Mouse (Mus musculus) forebrain, embryonic 11.5 days (tissue): ENCODE results near the gene Gm12695. TPM values are rescaled to one million over a fixed set of nuclear protein-coding genes. Genes with fewer than 3 reads are reported as not detected.

Experiments used
- ATAC-seq: fragments of 200-750 bp; cut with Nextera tagmentation; replicated peaks from 2 replicates; pipeline ENCODE4 v1.8.0; 2017; ENCODE audit warnings: moderate TSS enrichment; ENCODE audit not compliant: low FRiP score
- DNase-seq: peaks from one replicate; pipeline ENCODE4 v3.0.0-alpha.2; 2017; ENCODE audit warnings: low spot score
- H3K27ac ChIP-seq: fragments of 300-500 bp; sonication (generic); 2 replicates; pipeline ENCODE4 v1.5.1; 2014; ENCODE audit warnings: low read depth, low read length
- H3K27me3 ChIP-seq: fragments of 300-500 bp; sonication (generic); 2 replicates; pipeline ENCODE4 v1.6.1; 2014; ENCODE audit warnings: mild to moderate bottlenecking, low read length, mixed read lengths; ENCODE audit not compliant: control insufficient read depth, insufficient read depth
- H3K36me3 ChIP-seq: fragments of 300-500 bp; sonication (generic); 2 replicates; pipeline ENCODE4 v1.6.1; 2014; ENCODE audit warnings: mild to moderate bottlenecking, low read length, moderate library complexity, mixed read lengths; ENCODE audit not compliant: control insufficient read depth, insufficient read depth
- H3K4me1 ChIP-seq: fragments of 300-500 bp; sonication (generic); replicated peaks from 2 replicates; pipeline ENCODE4 v1.6.1; 2014; ENCODE audit warnings: low read length, mixed read lengths; ENCODE audit not compliant: control insufficient read depth, insufficient read depth
- H3K4me2 ChIP-seq: fragments of 300-500 bp; sonication (generic); 2 replicates; pipeline ENCODE4 v1.6.1; 2014; ENCODE audit warnings: low read depth, mild to moderate bottlenecking, low read length, moderate library complexity, mixed read lengths; ENCODE audit not compliant: severe bottlenecking
- H3K4me3 ChIP-seq: fragments of 300-500 bp; sonication (generic); 2 replicates; pipeline ENCODE4 v1.5.1; 2014; ENCODE audit warnings: low read depth, low read length
- H3K9ac ChIP-seq: fragments of 300-500 bp; sonication (generic); 2 replicates; pipeline ENCODE4 v1.6.1; 2014; ENCODE audit warnings: low read length
- H3K9me3 ChIP-seq: fragments of 300-500 bp; sonication (generic); 2 replicates; pipeline ENCODE4 v1.6.1; 2016; ENCODE audit warnings: low read length, mixed read lengths; ENCODE audit not compliant: control insufficient read depth
- WGBS: fragments of 180-500 bp; shearing (Covaris S2); extraction: QIAGEN DNeasy Blood & Tissue Kit; methylation state at CpG from one replicate; pipeline ENCODE4 v1.1.7; 2014; 5-methylcytosine and 5-hydroxymethylcytosine counted together
- polyA plus RNA-seq: library from polyadenylated mRNA; unstranded; fragments of >200 nt; fragmentation: Nextera tagmentation; extraction: Ambion mirVana; gene quantifications from 2 replicates; pipeline ENCODE4 v1.2.1, GENCODE M21; 2014

Gm12695 gene
- not detected in 2 replicates for polyA plus RNA-seq

DNA sequence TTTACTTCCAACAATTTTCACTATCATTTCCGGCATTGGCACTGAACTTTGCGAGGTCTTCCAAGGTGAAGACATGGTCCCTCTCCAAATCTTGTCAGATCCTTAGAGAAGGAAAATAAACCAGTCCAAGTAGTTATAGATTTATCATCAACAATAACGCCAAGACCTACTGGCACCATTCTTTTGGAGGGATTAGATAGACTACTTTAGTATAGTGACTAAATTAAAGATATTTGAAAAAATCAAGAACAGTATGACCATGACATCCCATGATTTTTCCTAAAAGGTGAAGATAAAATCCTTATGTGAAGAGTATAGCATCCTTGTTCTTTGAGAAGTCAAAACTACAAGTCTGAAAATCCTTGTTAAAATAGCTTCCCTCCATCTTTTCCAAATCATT is at the start of gene Gm12695:
Gene Gm12695, minus strand, starts transcription at position 101 of the 400 bp plus-strand sequence.
- Histone ChIP-seq H3K27ac (no peak within 1 kb of the TSS), H3K27me3 (no peaks in the 10 kb centered on the region), H3K9me3 (no peaks in the 10 kb centered on the region), H3K4me1 (no peaks in the 10 kb centered on the region), H3K4me3 (no peak within 1 kb of the TSS), H3K9ac (no peak within 1 kb of the TSS), H3K4me2 (no peak within 1 kb of the TSS), H3K36me3 (no peaks in the 10 kb centered on the region)
- no peak for DNase-seq
- no peak for ATAC-seq
- 91% methylated on average over 3 of the region's 3 CpGs for WGBS

DNA sequence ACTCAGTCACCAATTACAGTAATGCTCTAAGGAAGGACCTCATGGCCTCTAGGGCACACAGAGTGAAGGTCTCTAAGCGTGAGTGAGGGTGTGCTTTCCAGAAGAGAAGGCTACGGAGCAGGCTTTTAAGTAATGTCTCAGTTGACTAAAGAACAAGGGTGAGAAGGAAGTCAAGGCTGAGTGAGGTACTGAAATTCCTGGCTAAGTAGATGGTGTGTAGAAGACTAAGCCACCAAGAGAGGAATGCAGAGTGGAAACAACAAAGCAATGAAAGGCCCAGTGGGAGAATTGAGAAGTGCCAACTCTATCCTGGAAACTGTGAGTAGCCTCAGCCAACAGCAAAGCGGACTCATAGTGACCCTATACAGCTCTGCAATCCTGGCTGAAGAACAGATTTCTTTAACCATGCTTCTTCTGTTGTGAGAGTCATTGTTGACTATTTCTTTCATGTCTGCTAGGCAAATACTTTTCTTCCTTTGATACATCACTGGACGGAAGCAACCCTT is 40.6 kb upstream of the Gm12695 start:
- H3K4me1 ChIP-seq = no peaks in the 10 kb centered on the region
- no peak overlapping the region for H3K4me3 ChIP-seq
- 86% methylated on average over 4 of the region's 4 CpGs for whole genome bisulfite sequencing
- ATAC-seq (no peak), DNase-seq (no peak)
- no peaks in the 10 kb centered on the region for H3K27me3 ChIP-seq
- H3K9me3 ChIP-seq = no peaks in the 10 kb centered on the region
- no peak overlapping the region for H3K27ac ChIP-seq
- no peaks in the 10 kb centered on the region for H3K36me3 ChIP-seq
- H3K9ac ChIP-seq = no peak overlapping the region
- H3K4me2 ChIP-seq = no peak overlapping the region

DNA sequence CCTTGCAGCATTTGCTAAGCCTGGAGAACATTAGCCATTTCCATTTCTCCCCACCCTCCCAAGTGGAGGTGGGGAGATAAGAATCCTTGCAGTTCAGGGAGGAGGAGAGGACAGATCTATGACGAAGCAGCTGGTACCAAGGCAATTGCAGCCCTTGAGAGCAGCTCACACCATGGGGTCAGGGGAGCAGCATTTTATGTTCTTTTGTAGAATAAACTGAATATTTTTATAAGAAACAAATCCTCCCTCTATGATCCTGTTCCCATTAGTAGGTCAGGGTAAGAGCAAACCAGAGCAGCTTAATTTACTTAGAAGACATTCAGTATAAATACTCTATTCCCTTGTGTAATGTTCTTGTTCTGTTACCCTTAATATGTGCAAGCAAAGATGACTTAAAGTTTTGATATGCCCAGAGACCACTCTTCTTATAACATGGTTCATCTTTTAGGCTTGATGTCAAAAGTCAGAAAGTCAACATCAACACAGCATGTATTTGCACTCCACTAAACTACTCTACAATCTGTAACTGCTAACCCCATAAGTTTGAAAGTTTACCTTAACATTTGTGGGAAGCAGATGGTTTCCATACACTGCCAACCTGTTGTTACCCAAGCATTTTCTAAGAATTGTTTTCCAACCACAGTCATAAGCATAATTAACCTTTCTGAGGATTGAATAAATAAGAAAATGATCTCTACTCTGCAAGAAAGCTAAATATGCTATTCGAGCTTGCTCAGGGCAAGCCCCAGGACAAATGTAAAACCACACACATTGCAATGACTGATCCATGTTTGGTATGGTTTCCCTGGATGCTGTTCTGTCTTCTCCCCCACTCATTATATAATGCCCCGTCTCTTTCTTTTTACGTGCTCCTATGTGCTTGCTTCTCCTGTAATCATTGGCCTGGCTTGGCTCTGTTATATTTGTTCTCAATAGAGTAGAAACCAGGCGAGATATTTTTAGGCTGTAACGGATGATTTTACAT is 22.1 kb upstream of the Gm12695 start:
- Histone ChIP-seq H3K9ac (no peak overlapping the region), H3K27me3 (no peaks in the 10 kb centered on the region), H3K36me3 (no peaks in the 10 kb centered on the region), H3K4me2 (no peak overlapping the region), H3K9me3 (no peaks in the 10 kb centered on the region), H3K4me3 (no peak overlapping the region), H3K4me1 (no peaks in the 10 kb centered on the region), H3K27ac (no peak overlapping the region)
- 84% methylated on average over 6 of the region's 6 CpGs for WGBS
- DNase-seq (no peak), ATAC-seq (no peak)

DNA sequence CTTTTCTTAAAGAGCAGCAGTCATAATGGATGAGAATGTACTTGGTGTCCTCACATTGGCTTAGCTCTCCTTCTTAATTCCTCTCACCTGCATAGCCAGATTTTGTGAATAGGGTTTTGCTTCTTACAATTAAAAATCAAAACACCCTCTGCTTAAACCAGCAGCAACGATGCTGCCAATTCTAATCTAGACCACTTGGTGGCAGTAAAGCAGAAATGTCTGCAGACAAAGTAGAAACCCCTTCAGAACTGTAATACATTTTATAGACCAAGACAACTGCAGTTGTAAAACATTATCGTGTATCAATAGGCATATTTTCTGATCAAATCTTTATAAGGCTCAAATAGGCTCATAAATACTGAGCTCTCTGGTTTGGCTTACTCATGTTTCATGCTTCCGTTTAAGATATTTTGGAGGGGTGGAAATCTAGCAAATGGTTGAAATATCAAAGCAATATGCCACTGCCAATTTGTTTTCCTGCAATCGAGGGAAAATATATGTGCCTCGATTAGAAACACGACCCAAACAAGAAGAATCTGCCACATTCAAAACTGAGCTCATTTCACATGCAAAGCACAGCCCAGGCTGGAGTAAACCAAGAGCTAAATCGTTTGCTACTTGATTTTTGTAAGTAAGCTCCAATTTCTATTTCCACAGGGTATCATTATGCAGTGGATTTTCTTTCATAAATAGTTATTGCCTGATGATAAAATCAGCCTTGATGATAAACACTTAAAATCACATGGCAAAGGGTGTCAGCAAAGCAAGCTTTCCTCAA is 14.6 kb upstream of the Gm12695 start:
- WGBS = 55% methylated on average over 7 of the region's 7 CpGs
- H3K9ac ChIP-seq = no peak overlapping the region
- no peaks in the 10 kb centered on the region for H3K27me3 ChIP-seq
- H3K4me1 ChIP-seq = no peaks in the 10 kb centered on the region
- DNase-seq (no peak), ATAC-seq (no peak)
- no peak overlapping the region for H3K4me2 ChIP-seq
- no peak overlapping the region for H3K4me3 ChIP-seq
- no peaks in the 10 kb centered on the region for H3K9me3 ChIP-seq
- no peaks in the 10 kb centered on the region for H3K36me3 ChIP-seq
- no peak overlapping the region for H3K27ac ChIP-seq

DNA sequence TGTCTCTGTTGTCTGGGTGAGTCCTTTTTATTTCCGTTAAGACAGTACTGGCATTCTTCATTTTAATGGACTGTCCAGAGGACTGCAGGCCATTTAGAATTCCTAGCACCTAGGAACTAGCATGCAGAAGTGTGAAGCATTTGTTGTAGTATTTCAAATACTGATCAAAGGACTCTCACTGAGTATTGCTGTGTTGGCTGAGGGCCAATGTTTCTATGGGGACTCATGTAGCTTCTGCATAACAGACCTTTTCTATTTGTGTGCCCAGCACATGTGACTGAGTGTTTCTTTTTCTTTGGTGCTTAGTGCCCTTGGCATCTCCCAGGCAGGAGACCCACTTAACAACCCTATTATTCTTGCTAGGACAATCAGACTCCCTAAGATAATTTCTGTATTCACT is 12.6 kb upstream of the Gm12695 start:
- Histone ChIP-seq H3K27me3 (no peaks in the 10 kb centered on the region), H3K9ac (no peak overlapping the region), H3K36me3 (no peaks in the 10 kb centered on the region), H3K9me3 (no peaks in the 10 kb centered on the region), H3K4me3 (no peak overlapping the region), H3K4me2 (no peak overlapping the region), H3K4me1 (no peaks in the 10 kb centered on the region), H3K27ac (no peak overlapping the region)
- DNase-seq = no peak
- peak; percentile 55 for ATAC-seq
- 72% methylated on average over 1 of the region's 1 CpGs for WGBS

DNA sequence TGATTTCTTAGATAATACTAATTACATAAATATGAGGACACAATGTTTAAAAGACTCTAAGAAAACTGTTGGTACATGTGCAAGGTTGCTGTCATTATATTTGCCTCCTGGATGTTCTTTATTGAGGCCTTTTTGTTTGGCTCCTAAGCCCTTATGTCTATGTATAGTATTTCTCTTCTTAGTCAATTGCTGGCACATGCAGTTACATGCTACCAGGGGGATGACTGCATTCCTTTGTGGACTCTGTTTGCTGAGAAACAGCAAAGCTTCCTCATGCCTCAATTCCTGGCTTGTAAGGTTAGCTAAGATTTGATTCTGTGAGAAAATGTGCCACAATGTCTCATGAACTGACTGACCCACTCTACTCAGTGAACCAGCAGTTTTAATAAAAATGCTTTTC is 6.3 kb upstream of the Gm12695 start:
- H3K4me1 ChIP-seq = no peaks in the 10 kb centered on the region
- H3K9ac ChIP-seq = no peak overlapping the region
- H3K36me3 ChIP-seq = no peaks in the 10 kb centered on the region
- H3K4me2 ChIP-seq = no peak overlapping the region
- H3K27me3 ChIP-seq = no peaks in the 10 kb centered on the region
- no peak overlapping the region for H3K4me3 ChIP-seq
- ATAC-seq (no peak), DNase-seq (no peak)
- no peak overlapping the region for H3K27ac ChIP-seq
- H3K9me3 ChIP-seq = no peaks in the 10 kb centered on the region

DNA sequence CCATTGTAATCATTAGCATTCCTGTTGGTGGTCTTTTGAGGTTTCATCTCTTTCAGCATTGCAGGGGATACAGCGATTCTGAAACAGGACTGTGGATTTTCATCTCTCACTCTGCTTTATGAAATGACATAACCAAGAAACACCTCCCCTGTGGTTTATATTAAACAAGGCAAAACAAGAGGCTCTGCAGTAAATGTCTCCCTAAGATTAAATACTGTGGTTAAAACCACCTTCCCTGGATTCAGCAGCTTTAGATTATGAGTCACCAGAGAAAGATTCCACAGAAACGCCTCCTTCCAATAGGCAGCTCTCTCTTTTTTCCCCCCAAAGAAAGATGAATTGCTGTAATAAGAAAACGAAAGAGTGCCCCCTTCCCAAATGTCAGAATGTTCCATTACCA is 4.9 kb upstream of the Gm12695 start:
- no peak for ATAC-seq
- no peaks in the 10 kb centered on the region for H3K9me3 ChIP-seq
- no peak overlapping the region for H3K27ac ChIP-seq
- no peak overlapping the region for H3K4me3 ChIP-seq
- H3K9ac ChIP-seq = no peak overlapping the region
- no peaks in the 10 kb centered on the region for H3K36me3 ChIP-seq
- WGBS = 82% methylated on average over 3 of the region's 3 CpGs
- no peak for DNase-seq
- no peaks in the 10 kb centered on the region for H3K27me3 ChIP-seq
- no peak overlapping the region for H3K4me2 ChIP-seq
- H3K4me1 ChIP-seq = no peaks in the 10 kb centered on the region

DNA sequence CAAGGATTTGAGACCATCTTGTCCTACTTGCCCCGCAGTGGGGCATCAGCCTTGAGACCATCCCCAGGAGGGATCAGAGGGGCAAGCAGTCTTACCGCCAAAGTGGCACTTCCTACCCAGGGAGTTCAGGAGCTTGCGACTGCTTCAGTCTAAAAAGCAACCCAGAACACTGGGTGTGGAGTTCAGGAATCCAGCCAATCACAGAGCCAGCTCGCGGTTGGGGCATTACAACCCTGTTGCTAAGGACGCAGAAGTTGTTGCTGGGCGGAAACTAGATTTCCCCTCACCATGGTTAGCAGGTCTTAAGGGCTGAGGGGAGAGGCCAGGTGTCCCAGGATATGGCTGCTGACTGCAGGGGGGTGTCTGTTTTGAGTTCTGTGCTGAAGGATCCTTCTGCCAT is 1.6 kb upstream of the Gm12695 start:
- DNase-seq (no peak), ATAC-seq (no peak)
- Histone ChIP-seq H3K4me3 (no peak overlapping the region), H3K27ac (no peak overlapping the region), H3K36me3 (no peaks in the 10 kb centered on the region), H3K27me3 (no peaks in the 10 kb centered on the region), H3K4me1 (no peaks in the 10 kb centered on the region), H3K4me2 (0 out of 2 replicates have a peak overlapping the region, but pooled peaks have one; percentile 1), H3K9ac (no peak overlapping the region), H3K9me3 (no peaks in the 10 kb centered on the region)
- whole genome bisulfite sequencing = 17% methylated on average over 7 of the region's 7 CpGs
